Mouse (Mus musculus) G1E (cell line): ENCODE results near the gene Bmpr1b. TPM values are rescaled to one million over a fixed set of nuclear protein-coding genes. Genes with fewer than 3 reads are reported as not detected.

ENCODE experiments used
- ATAC-seq: 2 replicates; pipeline ENCODE4 v1.8.0; 2016; ENCODE audit warnings: mild to moderate bottlenecking; ENCODE audit not compliant: insufficient number of reproducible peaks, poor library complexity, low FRiP score, severe bottlenecking; ENCODE audit errors: extremely low read depth
- DNase-seq: peaks from one replicate; pipeline ENCODE4 v3.0.0; 2012; ENCODE audit warnings: low spot score
- H3K27me3 ChIP-seq: 2 replicates; pipeline ENCODE4 v1.6.1; 2012; ENCODE audit warnings: mild to moderate bottlenecking, low read length, inconsistent platforms; ENCODE audit not compliant: insufficient read depth
- H3K36me3 ChIP-seq: replicated peaks from 2 replicates; pipeline ENCODE3; 2012; ENCODE audit warnings: mild to moderate bottlenecking, inconsistent platforms
- H3K4me1 ChIP-seq: 2 replicates; pipeline ENCODE4 v1.6.1; 2012; ENCODE audit warnings: low read depth, low read length, inconsistent platforms, mixed read lengths; ENCODE audit not compliant: insufficient read depth
- H3K4me3 ChIP-seq: 2 replicates; pipeline ENCODE4 v1.5.1; 2012; ENCODE audit warnings: low read depth, mild to moderate bottlenecking, inconsistent platforms, low read length, moderate library complexity, mixed read lengths
- H3K9me3 ChIP-seq: replicated peaks from 2 replicates; pipeline ENCODE4 v1.6.1; 2012; ENCODE audit warnings: inconsistent platforms
- CTCF ChIP-seq: IDR thresholded peaks from 2 replicates; pipeline ENCODE4 v1.5.1; 2012; ENCODE audit warnings: low read depth, low read length, inconsistent platforms, mixed read lengths
- GATA1 ChIP-seq: IDR thresholded peaks from 2 replicates; pipeline ENCODE4 v1.6.1; 2012; ENCODE audit warnings: borderline replicate concordance, low read length, inconsistent platforms, mixed read lengths
- GATA2 ChIP-seq: IDR thresholded peaks from 2 replicates; pipeline ENCODE4 v1.6.1; 2012; ENCODE audit warnings: low read depth, low read length, inconsistent platforms, borderline replicate concordance
- POLR2AphosphoS5 ChIP-seq: IDR thresholded peaks from 2 replicates; pipeline ENCODE4 v1.6.1; 2012; ENCODE audit warnings: low read depth, low read length, inconsistent platforms; ENCODE audit not compliant: insufficient replicate concordance
- TAL1 ChIP-seq: conservative IDR thresholded peaks from 2 replicates; pipeline ENCODE4 v1.6.1; 2012; ENCODE audit warnings: low read depth, low read length, inconsistent platforms, mixed read lengths
- polyA plus RNA-seq: library from polyadenylated mRNA; stranded (reverse); fragments of >175 nt; gene quantifications from 2 replicates; pipeline ENCODE4 v1.2.3, GENCODE M21; 2012
- total RNA-seq, 2 experiments: library from RNA; stranded (forward) in 1 of 2; stranded (reverse) in 1 of 2; fragments of 200-1000 nt in 1 of 2; fragments of >200 nt in 1 of 2; fragmentation: Nextera tagmentation in 1 of 2; gene quantifications; 2 replicates each; pipeline ENCODE4 v1.2.3; 2014 to 2017

Gene Bmpr1b
- total and polyA plus RNA-seq, 3 experiments = 0.11 TPM; not detected in 2

- TF ChIP-seq CTCF = no peak
- Histone ChIP-seq H3K9me3 (no peaks in the 10 kb centered on the region), H3K27me3 (no peaks in the 10 kb centered on the region), H3K4me3 (no peak overlapping the region), H3K4me1 (no peaks in the 10 kb centered on the region), H3K36me3 (no peaks in the 10 kb centered on the region)
- no peak for DNase-seq
- ATAC-seq = no peak
Measured at GRCm38 (mm10) chr3:141948506-141948905, 220.7 kb downstream of the Bmpr1b start.

DNA sequence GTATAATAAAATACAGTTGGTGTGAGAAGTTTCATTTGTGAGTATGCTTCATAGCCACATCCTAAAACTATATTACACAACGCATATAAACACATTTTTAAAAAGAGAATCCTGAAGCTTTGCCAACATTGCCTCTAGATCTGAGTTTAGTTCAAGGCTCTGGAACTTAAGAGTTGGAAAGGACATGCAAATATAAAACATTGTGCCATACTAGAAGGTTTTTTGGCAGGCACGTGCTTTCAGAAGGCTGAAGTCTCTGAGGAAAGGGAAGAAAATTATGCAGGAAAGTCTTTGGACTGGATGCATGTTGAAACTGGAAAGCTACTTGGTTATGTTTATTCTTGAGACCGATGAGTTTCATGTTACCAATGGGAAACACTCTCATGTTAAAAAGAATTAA is 221.1 kb downstream of the Bmpr1b start:
- no peaks in the 10 kb centered on the region for H3K9me3 ChIP-seq
- no peak for DNase-seq
- H3K4me1 ChIP-seq = no peaks in the 10 kb centered on the region
- H3K36me3 ChIP-seq = no peaks in the 10 kb centered on the region
- no peak for ATAC-seq
- TF ChIP-seq GATA1 = no peak
- no peak for TF ChIP-seq CTCF
- TF ChIP-seq GATA2 = no peak
- TF ChIP-seq TAL1 = no peak
- no peaks in the 10 kb centered on the region for H3K27me3 ChIP-seq
- H3K4me3 ChIP-seq = no peak overlapping the region

DNA sequence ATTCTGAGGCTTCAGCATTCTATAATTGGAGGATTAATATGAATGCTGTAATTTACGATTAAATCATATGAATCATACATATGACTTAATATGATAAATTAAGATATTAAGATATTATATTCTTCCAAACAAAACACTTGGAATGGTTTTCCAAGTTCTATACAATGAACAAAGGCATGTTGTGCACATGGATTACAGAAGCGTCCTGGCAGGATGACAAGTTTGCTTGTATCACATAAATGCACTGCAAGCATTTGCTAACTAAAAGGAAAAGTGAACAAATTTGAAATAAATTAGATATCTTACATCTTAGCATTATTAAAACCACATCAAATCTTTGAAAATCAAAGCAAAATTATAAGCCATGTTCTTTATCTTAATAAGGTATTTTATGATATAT is 222.4 kb downstream of the Bmpr1b start:
- DNase-seq (no peak), ATAC-seq (no peak)
- Histone ChIP-seq H3K4me3 (no peak overlapping the region), H3K4me1 (no peaks in the 10 kb centered on the region), H3K27me3 (no peaks in the 10 kb centered on the region), H3K9me3 (no peaks in the 10 kb centered on the region), H3K36me3 (no peaks in the 10 kb centered on the region)
- no peak for TF ChIP-seq GATA1
- TF ChIP-seq GATA2 = no peak
- TF ChIP-seq TAL1 = no peak
- TF ChIP-seq POLR2AphosphoS5 = no peak
- TF ChIP-seq CTCF = no peak

DNA sequence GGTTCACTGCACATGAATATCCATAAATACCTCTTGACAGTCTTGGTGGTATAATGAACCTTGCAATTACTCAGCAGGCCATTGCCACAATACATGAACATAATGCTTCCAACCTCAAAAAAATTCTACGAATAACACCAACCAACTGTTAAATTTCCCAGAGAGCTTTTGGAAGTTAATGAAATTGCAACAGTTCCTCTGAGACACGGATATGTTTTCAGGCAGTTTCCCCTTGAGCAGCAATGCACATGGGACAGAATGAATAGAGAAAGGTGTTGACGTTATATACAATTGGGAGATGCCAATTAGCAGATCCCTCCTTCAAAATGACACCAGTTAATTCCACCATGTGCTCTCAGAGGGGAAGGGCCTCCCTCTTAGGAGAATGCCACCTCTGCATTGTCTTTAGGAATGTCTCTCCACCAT is 225.9 kb downstream of the Bmpr1b start:
- DNase-seq = no peak
- Histone ChIP-seq H3K4me3 (no peak overlapping the region), H3K27me3 (no peaks in the 10 kb centered on the region), H3K36me3 (no peaks in the 10 kb centered on the region), H3K4me1 (no peaks in the 10 kb centered on the region), H3K9me3 (no peaks in the 10 kb centered on the region)
- no peak for ATAC-seq
- no peak for TF ChIP-seq TAL1
- TF ChIP-seq POLR2AphosphoS5 = no peak
- TF ChIP-seq CTCF = no peak

GRCm38 (mm10) chr3:141940207-141940606 is 229.0 kb downstream of the Bmpr1b start:
- ATAC-seq (no peak), DNase-seq (no peak)
- Histone ChIP-seq H3K36me3 (no peaks in the 10 kb centered on the region), H3K27me3 (no peaks in the 10 kb centered on the region; the same call in 1 of the 2 replicates), H3K9me3 (no peaks in the 10 kb centered on the region), H3K4me1 (no peaks in the 10 kb centered on the region), H3K4me3 (no peak overlapping the region)
- no peak for TF ChIP-seq GATA1
- no peak for TF ChIP-seq GATA2
- no peak for TF ChIP-seq TAL1
- TF ChIP-seq CTCF = no peak
- TF ChIP-seq POLR2AphosphoS5 = no peak

DNA sequence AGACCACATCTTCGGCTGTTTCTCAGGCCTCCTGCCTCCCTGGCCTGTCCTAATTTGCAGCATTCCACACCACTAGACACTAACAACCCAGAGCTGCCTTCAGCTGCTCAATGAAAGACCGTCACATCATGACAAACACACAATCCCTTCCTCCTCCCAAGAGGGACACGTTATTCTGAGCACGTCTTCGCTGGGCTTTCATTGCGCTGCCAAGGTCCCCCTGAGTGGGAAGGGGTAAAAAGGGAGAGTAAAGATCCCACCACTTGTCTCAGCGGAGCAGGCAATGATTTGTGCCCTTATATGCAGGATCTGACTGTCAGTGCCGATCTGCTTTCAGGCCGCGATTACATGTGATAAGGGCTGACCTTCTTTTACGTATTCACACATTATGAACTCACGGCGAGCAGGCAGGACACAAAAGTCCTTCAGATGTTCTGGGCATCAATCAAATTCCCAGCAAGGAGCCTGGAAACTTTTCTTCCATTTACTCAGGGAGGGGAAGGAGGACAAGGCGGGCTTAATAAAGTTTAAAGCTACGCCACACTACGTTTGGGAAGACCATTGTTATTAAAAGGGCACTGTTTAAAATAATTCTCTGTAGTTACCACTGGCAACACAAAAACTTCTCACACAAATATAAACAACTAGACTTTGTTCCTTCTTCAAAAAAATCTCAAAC is 232.5 kb downstream of the Bmpr1b start:
- TF ChIP-seq POLR2AphosphoS5 (no peak), CTCF (no peak), GATA1 (no peak)

DNA sequence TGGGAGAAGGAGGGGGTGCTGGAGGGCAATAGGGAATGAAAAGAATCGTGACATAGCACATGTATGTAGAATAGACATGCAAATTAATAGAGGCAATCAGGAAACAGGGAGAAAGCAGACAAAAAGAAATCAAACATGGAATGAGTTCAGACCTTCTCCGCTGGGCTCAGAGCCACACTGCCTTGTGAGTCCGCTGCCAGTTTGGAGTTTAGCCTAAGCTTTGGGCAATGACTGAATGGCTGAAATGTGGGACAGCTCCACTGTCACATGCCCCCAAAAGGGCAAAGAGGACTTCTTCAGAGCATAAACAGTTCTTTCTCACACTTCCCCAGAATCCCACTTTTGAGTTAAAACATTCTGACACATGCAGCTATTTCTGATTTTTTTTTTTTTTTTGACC is 236.3 kb downstream of the Bmpr1b start:
- no peaks in the 10 kb centered on the region for H3K9me3 ChIP-seq
- no peaks in the 10 kb centered on the region for H3K36me3 ChIP-seq
- TF ChIP-seq POLR2AphosphoS5 (no peak), GATA2 (no peak), TAL1 (no peak), CTCF (no peak), GATA1 (no peak)
- no peaks in the 10 kb centered on the region for H3K4me1 ChIP-seq
- ATAC-seq (no peak), DNase-seq (no peak)
- H3K27me3 ChIP-seq = peaks cover 5% of the 10 kb centered on the region; the same call in 1 of the 2 replicates
- no peak overlapping the region for H3K4me3 ChIP-seq

More for the DNA sequence above, 232.5 kb downstream of the Bmpr1b start:
- DNase-seq (no peak), ATAC-seq (no peak)
- Histone ChIP-seq H3K9me3 (no peaks in the 10 kb centered on the region), H3K4me3 (no peak overlapping the region), H3K27me3 (peaks cover 3% of the 10 kb centered on the region; the same call in 1 of the 2 replicates), H3K36me3 (no peaks in the 10 kb centered on the region), H3K4me1 (no peaks in the 10 kb centered on the region)
